Mouse (Mus musculus): ENCODE measurements around the gene Col11a2. TPM values are rescaled to one million over a fixed set of nuclear protein-coding genes. Genes with fewer than 3 reads are reported as not detected.

Gene Col11a2
- polyA plus RNA-seq, 1 experiment from 2014 or later, result 0.67 TPM

DNA sequence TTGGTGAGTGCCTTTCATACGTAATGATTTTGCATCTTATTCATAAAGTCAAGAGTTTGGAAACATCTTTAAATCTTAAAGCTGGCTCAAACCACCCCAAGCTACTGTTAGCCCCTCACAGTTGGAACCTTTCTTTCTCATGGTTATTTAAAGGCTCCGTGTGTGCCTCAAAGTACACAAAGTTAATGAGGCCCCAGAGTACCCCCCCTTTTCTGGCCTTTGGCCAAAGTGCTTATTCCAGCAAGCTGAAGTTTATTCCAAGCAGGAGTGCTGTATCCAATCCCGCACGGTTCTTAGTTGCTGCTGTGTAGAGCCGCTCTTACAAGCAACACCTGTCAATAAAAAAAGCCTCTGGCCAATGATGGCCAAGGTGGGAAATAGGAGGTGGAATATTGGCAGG is 60.3 kb downstream of the Col11a2 start:
- no peak overlapping the region for H3K4me2 ChIP-seq
- H3K27ac ChIP-seq (ENCODE audit: low read depth, low read length), result no peak overlapping the region
- ATAC-seq (replicated peaks; ENCODE audit: low FRiP score) (no peak), DNase-seq (ENCODE audit: low spot score) (no peak)
- no peaks in the 10 kb centered on the region for H3K36me3 ChIP-seq (ENCODE audit: control insufficient read depth, insufficient read depth, low read length)
- peaks cover 2% of the 10 kb centered on the region; the same call in 1 of the 2 replicates for H3K27me3 ChIP-seq (replicated peaks; ENCODE audit: control insufficient read depth, insufficient read depth, low read length)
- 74% methylated on average over 5 of the region's 5 CpGs for WGBS
- H3K4me3 ChIP-seq (ENCODE audit: low read depth, low read length), result no peak overlapping the region
- no peaks in the 10 kb centered on the region for H3K9me3 ChIP-seq (ENCODE audit: control insufficient read depth, low read length)
- H3K9ac ChIP-seq (ENCODE audit: low read depth, low read length), result no peak overlapping the region
- no peaks in the 10 kb centered on the region; the same call in 1 of the 2 replicates for H3K4me1 ChIP-seq (replicated peaks; ENCODE audit: control insufficient read depth, insufficient read depth, low read length)

DNA sequence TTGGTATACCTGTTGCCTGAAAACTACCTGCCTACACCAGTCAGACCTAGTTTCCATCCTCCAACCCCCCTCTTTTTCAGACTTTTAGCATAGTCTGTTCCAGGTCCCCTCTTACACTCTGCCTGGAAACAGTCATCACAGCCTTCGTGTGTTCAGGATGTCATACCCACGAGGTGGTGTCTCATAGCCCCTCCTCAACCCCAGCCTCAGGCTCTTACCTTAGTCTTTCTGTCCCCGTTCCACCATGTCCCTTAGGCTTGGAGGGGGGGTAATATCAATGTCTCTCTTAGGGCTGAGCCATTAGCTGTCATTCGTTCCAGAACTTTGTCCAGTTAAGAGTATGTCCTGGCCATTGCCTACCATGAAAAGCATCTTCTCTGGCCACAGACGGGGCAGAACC is 61.9 kb downstream of the Col11a2 start:
- H3K4me1 ChIP-seq (replicated peaks; ENCODE audit: control insufficient read depth, insufficient read depth, low read length), result no peaks in the 10 kb centered on the region; the same call in 1 of the 2 replicates
- DNase-seq (ENCODE audit: low spot score) (no peak), ATAC-seq (replicated peaks; ENCODE audit: low FRiP score) (no peak)
- H3K4me3 ChIP-seq (ENCODE audit: low read depth, low read length), result no peak overlapping the region
- no peak overlapping the region for H3K9ac ChIP-seq (ENCODE audit: low read depth, low read length)
- H3K4me2 ChIP-seq, result no peak overlapping the region
- no peaks in the 10 kb centered on the region; the same call in 1 of the 2 replicates for H3K27me3 ChIP-seq (replicated peaks; ENCODE audit: control insufficient read depth, insufficient read depth, low read length)
- H3K27ac ChIP-seq (ENCODE audit: low read depth, low read length), result no peak overlapping the region
- 30% methylated on average over 5 of the region's 5 CpGs for whole genome bisulfite sequencing
- no peaks in the 10 kb centered on the region for H3K9me3 ChIP-seq (ENCODE audit: control insufficient read depth, low read length)
- H3K36me3 ChIP-seq (ENCODE audit: control insufficient read depth, insufficient read depth, low read length), result no peaks in the 10 kb centered on the region

DNA sequence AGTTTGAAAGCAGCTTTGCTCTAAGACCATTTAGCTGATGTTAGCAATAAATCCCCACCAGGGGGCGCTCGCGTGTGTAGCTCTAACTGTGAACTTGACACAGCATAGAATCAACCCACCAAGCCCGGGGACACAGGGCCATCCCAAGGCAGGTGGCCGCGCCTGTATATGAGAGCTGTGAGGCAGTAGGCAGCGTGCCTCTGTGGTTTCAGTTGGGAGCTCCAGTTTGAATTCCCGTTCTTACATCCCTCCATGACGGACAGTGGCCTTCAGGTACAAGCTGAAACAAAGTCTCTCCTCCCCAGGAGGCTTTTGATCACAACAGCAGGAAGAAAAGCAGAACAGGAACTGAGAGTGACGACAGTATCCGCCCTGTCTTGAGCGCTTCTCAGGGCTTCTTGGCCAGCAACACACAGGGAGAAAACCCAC is 62.4 kb downstream of the Col11a2 start:
- ATAC-seq (replicated peaks; ENCODE audit: low FRiP score) (peak; percentile 75), DNase-seq (ENCODE audit: low spot score) (peak; percentile 91)
- Histone ChIP-seq H3K4me1 (replicated peaks; ENCODE audit: control insufficient read depth, insufficient read depth, low read length) (no peaks in the 10 kb centered on the region; the same call in 1 of the 2 replicates), H3K4me2 (peak overlapping the region; percentile 63), H3K27ac (ENCODE audit: low read depth, low read length) (no peak overlapping the region), H3K9me3 (ENCODE audit: control insufficient read depth, low read length) (no peaks in the 10 kb centered on the region), H3K4me3 (ENCODE audit: low read depth, low read length) (no peak overlapping the region), H3K27me3 (replicated peaks; ENCODE audit: control insufficient read depth, insufficient read depth, low read length) (no peaks in the 10 kb centered on the region; the same call in 1 of the 2 replicates), H3K36me3 (ENCODE audit: control insufficient read depth, insufficient read depth, low read length) (no peaks in the 10 kb centered on the region), H3K9ac (ENCODE audit: low read depth, low read length) (no peak overlapping the region; the same call in 1 of the 2 replicates)
- 5% methylated on average over 12 of the region's 12 CpGs for WGBS

DNA sequence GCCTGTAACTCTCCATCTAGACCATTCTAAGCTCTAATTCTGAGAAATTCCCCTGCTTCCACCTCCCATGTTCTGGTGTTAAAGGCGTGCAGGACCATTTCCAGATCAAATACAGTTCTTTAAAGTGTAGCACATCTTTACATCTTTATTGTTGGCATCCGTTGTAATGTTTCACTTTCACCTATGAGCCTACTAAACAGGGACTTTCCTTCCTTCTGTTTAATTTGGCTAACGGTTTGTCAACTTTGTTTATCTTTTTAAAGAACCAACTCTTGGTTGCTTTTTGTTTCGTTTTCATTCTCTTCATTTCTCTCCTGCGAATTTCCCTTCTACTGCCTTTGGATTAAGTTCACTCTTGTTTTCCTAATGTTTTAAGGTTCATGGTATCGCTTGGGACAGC is 63.6 kb downstream of the Col11a2 start:
- H3K27ac ChIP-seq (ENCODE audit: low read depth, low read length), result no peak overlapping the region
- H3K9me3 ChIP-seq (ENCODE audit: control insufficient read depth, low read length), result no peaks in the 10 kb centered on the region
- H3K4me3 ChIP-seq (ENCODE audit: low read depth, low read length), result no peak overlapping the region
- WGBS, result 72% methylated on average over 6 of the region's 6 CpGs
- no peaks in the 10 kb centered on the region; the same call in 1 of the 2 replicates for H3K4me1 ChIP-seq (replicated peaks; ENCODE audit: control insufficient read depth, insufficient read depth, low read length)
- H3K36me3 ChIP-seq (ENCODE audit: control insufficient read depth, insufficient read depth, low read length), result no peaks in the 10 kb centered on the region
- no peaks in the 10 kb centered on the region; the same call in 1 of the 2 replicates for H3K27me3 ChIP-seq (replicated peaks; ENCODE audit: control insufficient read depth, insufficient read depth, low read length)
- ATAC-seq (replicated peaks; ENCODE audit: low FRiP score), result no peak
- H3K9ac ChIP-seq (ENCODE audit: low read depth, low read length), result no peak overlapping the region
- H3K4me2 ChIP-seq, result no peak overlapping the region
- no peak for DNase-seq (ENCODE audit: low spot score)

DNA sequence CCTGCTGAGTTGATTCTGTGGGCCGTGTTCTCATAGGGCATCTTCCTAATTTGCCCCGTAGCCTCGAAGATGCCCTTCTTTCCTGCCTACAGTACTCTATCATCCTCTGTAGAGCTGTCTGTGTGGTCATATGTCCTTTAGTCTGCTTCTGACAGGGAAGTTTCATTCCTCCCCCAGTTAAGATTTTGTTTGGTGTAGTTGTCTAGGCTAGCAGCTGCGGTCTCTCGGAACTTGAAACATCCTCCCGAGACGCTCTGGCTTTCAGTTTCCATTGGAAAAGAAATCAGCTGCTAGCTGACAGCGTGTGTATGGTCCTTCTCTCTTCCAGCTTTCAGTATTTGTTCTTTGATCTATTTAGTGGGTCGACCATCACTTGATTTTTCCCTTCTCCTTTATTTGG is 65.6 kb downstream of the Col11a2 start:
- ATAC-seq (replicated peaks; ENCODE audit: low FRiP score) (no peak), DNase-seq (ENCODE audit: low spot score) (no peak)
- H3K9ac ChIP-seq (ENCODE audit: low read depth, low read length), result no peak overlapping the region
- no peak overlapping the region for H3K4me2 ChIP-seq
- 0 out of 2 replicates have a peak, but pooled peaks cover 4% of the 10 kb centered on the region for H3K36me3 ChIP-seq (ENCODE audit: control insufficient read depth, insufficient read depth, low read length)
- no peaks in the 10 kb centered on the region for H3K9me3 ChIP-seq (ENCODE audit: control insufficient read depth, low read length)
- no peak overlapping the region for H3K27ac ChIP-seq (ENCODE audit: low read depth, low read length)
- H3K27me3 ChIP-seq (replicated peaks; ENCODE audit: control insufficient read depth, insufficient read depth, low read length), result no peaks in the 10 kb centered on the region; the same call in 1 of the 2 replicates
- 81% methylated on average over 9 of the region's 9 CpGs for WGBS
- no peaks in the 10 kb centered on the region; the same call in 1 of the 2 replicates for H3K4me1 ChIP-seq (replicated peaks; ENCODE audit: control insufficient read depth, insufficient read depth, low read length)
- no peak overlapping the region for H3K4me3 ChIP-seq (ENCODE audit: low read depth, low read length)

DNA sequence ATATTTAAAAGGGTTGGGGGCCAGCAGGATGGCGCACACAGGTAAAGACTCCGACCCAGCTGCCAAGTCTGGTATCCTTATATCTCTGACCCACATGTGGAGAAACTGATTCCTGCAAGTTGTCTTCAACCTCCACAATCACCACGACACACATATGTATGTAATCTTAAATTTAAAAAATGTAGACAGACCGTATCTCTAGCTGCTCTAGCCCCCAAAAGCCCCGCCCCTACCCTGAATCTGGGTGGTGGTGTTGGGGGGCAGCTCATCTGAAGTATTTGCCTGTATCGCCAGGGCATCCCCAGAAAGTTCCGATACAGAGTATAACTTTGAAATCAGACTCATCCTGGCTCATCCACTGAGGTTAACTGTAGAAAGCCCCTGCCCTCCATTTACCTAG is 67.3 kb downstream of the Col11a2 start:
- H3K27me3 ChIP-seq (replicated peaks; ENCODE audit: control insufficient read depth, insufficient read depth, low read length), result no peaks in the 10 kb centered on the region
- H3K4me1 ChIP-seq (replicated peaks; ENCODE audit: control insufficient read depth, insufficient read depth, low read length), result no peaks in the 10 kb centered on the region; the same call in 1 of the 2 replicates
- ATAC-seq (replicated peaks; ENCODE audit: low FRiP score) (no peak), DNase-seq (ENCODE audit: low spot score) (no peak)
- no peak overlapping the region for H3K4me3 ChIP-seq (ENCODE audit: low read depth, low read length)
- no peaks in the 10 kb centered on the region for H3K9me3 ChIP-seq (ENCODE audit: control insufficient read depth, low read length)
- WGBS, result 80% methylated on average over 7 of the region's 7 CpGs
- no peak overlapping the region for H3K4me2 ChIP-seq
- no peak overlapping the region for H3K27ac ChIP-seq (ENCODE audit: low read depth, low read length)
- peaks cover 10% of the 10 kb centered on the region for H3K36me3 ChIP-seq (ENCODE audit: control insufficient read depth, insufficient read depth, low read length)
- no peak overlapping the region for H3K9ac ChIP-seq (ENCODE audit: low read depth, low read length)

DNA sequence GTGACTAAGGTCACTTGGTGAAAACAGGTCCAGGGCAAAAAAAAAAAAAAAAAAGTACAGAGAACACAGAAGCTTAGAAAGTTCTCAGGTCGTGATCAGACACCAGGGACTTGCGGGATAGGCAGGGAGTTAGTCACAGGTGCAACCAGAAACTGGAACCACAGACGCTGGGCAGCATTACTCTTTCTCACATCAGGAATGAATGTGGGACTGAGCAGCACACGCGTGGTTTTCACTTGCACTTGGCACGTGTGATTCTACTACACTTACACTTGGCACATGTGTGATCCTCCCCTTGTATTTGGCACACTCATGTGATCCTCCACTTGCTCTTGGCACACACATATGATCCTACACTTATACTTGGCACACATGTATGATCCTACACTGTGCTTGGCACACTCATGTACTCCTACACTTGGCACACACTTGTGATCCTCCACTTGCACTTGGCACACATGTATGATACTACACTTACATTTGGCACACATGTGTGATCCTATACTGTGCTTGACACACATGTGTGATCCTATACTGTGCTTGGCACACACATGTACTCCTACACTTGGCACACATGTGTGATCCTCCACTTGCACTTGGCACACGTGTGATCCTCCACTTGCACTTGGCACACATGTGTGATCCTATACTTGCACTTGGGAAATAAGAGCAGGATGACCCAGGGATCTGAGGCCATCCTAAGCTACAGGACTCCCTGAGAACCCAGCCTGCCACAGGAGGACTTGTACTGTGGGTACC is 68.1 kb downstream of the Col11a2 start:
- Histone ChIP-seq H3K27ac (ENCODE audit: low read depth, low read length) (no peak overlapping the region), H3K36me3 (ENCODE audit: control insufficient read depth, insufficient read depth, low read length) (peaks cover 18% of the 10 kb centered on the region), H3K9me3 (ENCODE audit: control insufficient read depth, low read length) (no peaks in the 10 kb centered on the region), H3K27me3 (replicated peaks; ENCODE audit: control insufficient read depth, insufficient read depth, low read length) (no peaks in the 10 kb centered on the region), H3K9ac (ENCODE audit: low read depth, low read length) (no peak overlapping the region), H3K4me1 (replicated peaks; ENCODE audit: control insufficient read depth, insufficient read depth, low read length) (no peaks in the 10 kb centered on the region), H3K4me3 (ENCODE audit: low read depth, low read length) (no peak overlapping the region), H3K4me2 (no peak overlapping the region)
- DNase-seq (ENCODE audit: low spot score) (no peak), ATAC-seq (replicated peaks; ENCODE audit: low FRiP score) (no peak)
- WGBS, result 79% methylated on average over 7 of the region's 7 CpGs

DNA sequence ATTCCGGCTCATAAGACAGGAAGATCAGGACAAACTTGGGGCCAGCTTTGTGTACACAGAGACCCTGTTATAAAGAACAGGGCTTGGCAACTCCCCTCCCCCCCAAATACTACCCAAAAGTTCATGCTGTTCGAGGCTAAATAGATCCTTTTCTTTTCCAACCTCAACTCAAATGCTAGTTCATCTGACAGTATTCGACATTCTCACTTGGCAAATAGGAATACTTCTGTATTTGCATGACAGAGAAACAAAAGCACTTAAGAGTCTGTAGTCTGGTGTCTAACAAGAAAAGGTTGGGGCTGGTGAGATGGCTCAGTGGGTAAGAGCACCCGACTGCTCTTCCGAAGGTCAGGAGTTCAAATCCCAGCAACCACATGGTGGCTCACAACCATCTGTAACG is 69.2 kb downstream of the Col11a2 start:
- Histone ChIP-seq H3K4me3 (ENCODE audit: low read depth, low read length) (no peak overlapping the region), H3K4me1 (replicated peaks; ENCODE audit: control insufficient read depth, insufficient read depth, low read length) (no peaks in the 10 kb centered on the region), H3K27me3 (replicated peaks; ENCODE audit: control insufficient read depth, insufficient read depth, low read length) (no peaks in the 10 kb centered on the region), H3K4me2 (no peak overlapping the region), H3K9me3 (ENCODE audit: control insufficient read depth, low read length) (no peaks in the 10 kb centered on the region), H3K36me3 (ENCODE audit: control insufficient read depth, insufficient read depth, low read length) (peaks cover 29% of the 10 kb centered on the region), H3K27ac (ENCODE audit: low read depth, low read length) (no peak overlapping the region), H3K9ac (ENCODE audit: low read depth, low read length) (no peak overlapping the region)
- no peak for ATAC-seq (replicated peaks; ENCODE audit: low FRiP score)
- WGBS, result 77% methylated on average over 5 of the region's 6 CpGs
- DNase-seq (ENCODE audit: low spot score), result no peak

Measured in liver, embryonic 11.5 days (tissue).